In genomic region chr7:142471414-142471861, GRCm38 (mm10) we compare ENCODE assay signal across 11 mouse cellular contexts. TPM values are rescaled to one million over a fixed set of nuclear protein-coding genes. Genes with fewer than 3 reads are reported as not detected.
DNase-seq lines count a peak whose midpoint lies in the region; ATAC-seq and TF ChIP-seq lines count a peak whose summit lies in the region.
"Had no signal": no experiment of that assay in that cellular context is flagged by ENCODE, and none has a peak within 500 bp of the region (broad histone marks: within the 10 kb centered on the region; RNA-seq: fewer than 3 reads in every experiment).

No protein-coding gene starts in this region.

- peak; percentile 45 for DNase-seq in gastrocnemius, adult 2 months
- no peak for DNase-seq in gastrocnemius, adult 18-20 months (ENCODE audit: low spot score)
- DNase-seq in neural tube, embryonic 10.5 days (ENCODE audit: extremely low spot score, low spot score), result no peak
- DNase-seq in heart, postnatal 25 days (ENCODE audit: low spot score), result peak; percentile 2
- DNase-seq in cerebellum, adult 9-11 months, result no peak
- DNase-seq in right cerebral cortex, postnatal 14 days, result no peak

- 29% methylated on average over 5 of the region's 6 CpGs for WGBS in neural tube, embryonic 12.5 days
- WGBS in small intestine, adult 2 months, result 67% methylated on average over 6 of the region's 6 CpGs

- TF ChIP-seq CTCF in gastrocnemius, adult 2 months (IDR thresholded peaks at IDR 0.05), result no peak
- TF ChIP-seq CTCF in small intestine, adult 2 months (IDR thresholded peaks at IDR 0.05; ENCODE audit: extremely low read depth, insufficient read length, insufficient replicate concordance, low read depth, low read length), result no peak

- no peak for TF ChIP-seq POLR2A in small intestine, adult 2 months (IDR thresholded peaks at IDR 0.05; ENCODE audit: low read depth, low read length)

- H3K27me3 ChIP-seq in neural tube, embryonic 12.5 days (replicated peaks), result no peaks in the 10 kb centered on the region
- H3K27me3 ChIP-seq in small intestine, adult 2 months (ENCODE audit: control insufficient read depth, insufficient read depth, low read length), result no peaks in the 10 kb centered on the region

- H3K27ac ChIP-seq in gastrocnemius, adult 2 months, result peak overlapping the region; percentile 81
- H3K27ac ChIP-seq in neural tube, embryonic 12.5 days, result no peak overlapping the region
- H3K27ac ChIP-seq in small intestine, adult 2 months (ENCODE audit: insufficient read depth, low read depth, low read length), result peak overlapping the region; percentile 84

- no peaks in the 10 kb centered on the region for H3K36me3 ChIP-seq in neural tube, embryonic 12.5 days
- H3K36me3 ChIP-seq in small intestine, adult 2 months (ENCODE audit: control insufficient read depth, insufficient read depth, low read length), result no peaks in the 10 kb centered on the region

- H3K4me1 ChIP-seq in neural tube, embryonic 12.5 days, result peaks cover 20% of the 10 kb centered on the region
- H3K4me1 ChIP-seq in small intestine, adult 2 months (ENCODE audit: control insufficient read depth, insufficient read depth, insufficient read length, low read length), result no peaks in the 10 kb centered on the region; the same call in 1 of the 2 replicates

- H3K4me2 ChIP-seq in neural tube, embryonic 12.5 days (replicated peaks), result peak overlapping the region; percentile 4; the same call in 1 of the 2 replicates

- intact Hi-C loops in gastrocnemius, adult 2 months (cut with DNase I), result no loop called here
- intact Hi-C loops in heart, postnatal 25 days (cut with DNase I), result no loop called here

- 0 out of 2 replicates have a peak overlapping the region, but pooled peaks have one; percentile 35 for H3K9ac ChIP-seq in neural tube, embryonic 12.5 days

- peak overlapping the region; percentile 31 for H3K4me3 ChIP-seq in gastrocnemius, adult 2 months
- no peak overlapping the region for H3K4me3 ChIP-seq in neural tube, embryonic 12.5 days
- H3K4me3 ChIP-seq in small intestine, adult 2 months (ENCODE audit: low read depth, low read length), result no peak overlapping the region

- ATAC-seq in neural tube, embryonic 12.5 days (ENCODE audit: low FRiP score, low read depth), result no peak
- ATAC-seq: CD4-positive, CD25-positive, alpha-beta regulatory T cell, adult 4 months; inflammation-experienced regulatory T-cells, adult 6 months had no signal

- H3K9me3 ChIP-seq in neural tube, embryonic 12.5 days, result no peaks in the 10 kb centered on the region

RNA-seq across cellular contexts. Expression of gene Lsp1, which starts 10.8 kb away (rescaled TPM):
- 10 to 100 TPM; 25.8 to 47.3 TPM for total RNA-seq in gastrocnemius, adult 2 months (2021)
- 10 to 100 TPM; 30.3 to 38.4 TPM for total RNA-seq in gastrocnemius, adult 18-20 months (2021)
- polyA plus RNA-seq in neural tube, embryonic 12.5 days (2016; fragmentation: Nextera tagmentation; extraction: Ambion mirVana), result 15.6 and 18.4 TPM in 2 replicates
- total RNA-seq in heart, postnatal 25 days (2021), result 10 to 100 TPM; 43.7 to 48.1 TPM
- polyA plus RNA-seq in small intestine, adult 2 months (2012; rRNA removed), result 29.4 and 48.0 TPM in 2 replicates

RNA-seq across cellular contexts. Expression of gene Tnnt3, which starts 27.2 kb away (rescaled TPM):
- over 10,000 TPM; 28,899 to 38,022 TPM for total RNA-seq in gastrocnemius, adult 2 months (2021)
- total RNA-seq in gastrocnemius, adult 18-20 months (2021), result over 10,000 TPM; 35,269 to 35,976 TPM
- 5.7 and 8.7 TPM in 2 replicates for polyA plus RNA-seq in neural tube, embryonic 12.5 days (2016; fragmentation: Nextera tagmentation; extraction: Ambion mirVana)
- total RNA-seq in heart, postnatal 25 days (2021), result 1 to 10 TPM in 1 of 2 experiments, not detected in 1; 2.0 TPM
- polyA plus RNA-seq in small intestine, adult 2 months (2012; rRNA removed), result 0.10 TPM in 1 of 2 replicates, not detected in the other

RNA-seq across cellular contexts. Expression of gene Tnni2, which starts 29.8 kb away (rescaled TPM):
- over 10,000 TPM; 15,929 to 19,962 TPM for total RNA-seq in gastrocnemius, adult 2 months (2021)
- over 10,000 TPM; 19,257 to 20,060 TPM for total RNA-seq in gastrocnemius, adult 18-20 months (2021)
- 3.3 and 4.6 TPM in 2 replicates for polyA plus RNA-seq in neural tube, embryonic 12.5 days (2016; fragmentation: Nextera tagmentation; extraction: Ambion mirVana)
- 1 to 10 TPM; 4.4 to 7.1 TPM for total RNA-seq in heart, postnatal 25 days (2021)
- 0.35 and 2.9 TPM in 2 replicates for polyA plus RNA-seq in small intestine, adult 2 months (2012; rRNA removed)
- polyA plus RNA-seq: CD4-positive, CD25-positive, alpha-beta regulatory T cell, adult 4 months; inflammation-experienced regulatory T-cells, adult 6 months had no signal

RNA-seq across cellular contexts. Expression of gene Syt8, which starts 36.8 kb away (rescaled TPM):
- total RNA-seq in gastrocnemius, adult 2 months (2021), result not detected
- not detected for total RNA-seq in gastrocnemius, adult 18-20 months (2021)
- 0.43 TPM in 1 of 2 replicates, not detected in the other for polyA plus RNA-seq in neural tube, embryonic 12.5 days (2016; fragmentation: Nextera tagmentation; extraction: Ambion mirVana)
- total RNA-seq in heart, postnatal 25 days (2021), result not detected
- polyA plus RNA-seq in small intestine, adult 2 months (2012; rRNA removed), result 1.4 and 66.8 TPM in 2 replicates
- total RNA-seq: adrenal gland, adult 18-20 months had no signal
- polyA plus RNA-seq: CD4-positive, CD25-positive, alpha-beta regulatory T cell, adult 4 months; inflammation-experienced regulatory T-cells, adult 6 months had no signal

Comparison
In these comparisons a context has a peak if more than half of its experiments do, and no peak if none do; other contexts are left out.
1. DNase-seq: peak in gastrocnemius, adult 2 months (single experiment) and heart, postnatal 25 days (single experiment); none in gastrocnemius, adult 18-20 months (single experiment), neural tube, embryonic 10.5 days (single experiment), cerebellum, adult 9-11 months (single experiment) and right cerebral cortex, postnatal 14 days (single experiment).
2. RNA of gene Tnnt3, which starts 27.2 kb away (total RNA-seq): 28,899 to 38,022 TPM in gastrocnemius, adult 2 months and 35,269 to 35,976 TPM in gastrocnemius, adult 18-20 months; 2.0 TPM in heart, postnatal 25 days; every median in the first group is over 1,000 times any median in the second.
3. RNA of gene Tnni2, which starts 29.8 kb away (total RNA-seq): 19,257 to 20,060 TPM in gastrocnemius, adult 18-20 months and 15,929 to 19,962 TPM in gastrocnemius, adult 2 months; 4.4 to 7.1 TPM in heart, postnatal 25 days; every median in the first group is over 1,000 times any median in the second.